Mouse (Mus musculus): ENCODE measurements around the gene 2010315B03Rik. TPM values are rescaled to one million over a fixed set of nuclear protein-coding genes. Genes with fewer than 3 reads are reported as not detected.

Gene 2010315B03Rik
- polyA plus RNA-seq, 1 experiment from 2014 or later = 8.5 TPM

- 42% methylated on average over 2 of the region's 2 CpGs for WGBS
- Histone ChIP-seq H3K4me2 (ENCODE audit: low read length) (no peak overlapping the region), H3K27ac (replicated peaks in 1 of 2; ENCODE audit: control insufficient read depth in 1 of 2, insufficient read depth in 1 of 2, low read depth in 2 of 2, low read length in 2 of 2) (no peak overlapping the region), H3K27me3 (ENCODE audit: control insufficient read depth, insufficient read depth, low read length) (no peaks in the 10 kb centered on the region), H3K4me1 (ENCODE audit: control insufficient read depth in 2 of 2, insufficient read depth in 2 of 2, low read length in 2 of 2) (peaks cover 6 to 18% of the 10 kb centered on the region in 2 experiments), H3K36me3 (ENCODE audit: control insufficient read depth, insufficient read depth, low read length) (peaks cover 15% of the 10 kb centered on the region), H3K4me3 (ENCODE audit: control insufficient read depth in 1 of 2, insufficient read depth in 1 of 2, low read depth in 1 of 2, low read length in 2 of 2) (no peak overlapping the region), H3K9ac (ENCODE audit: low read length) (no peak overlapping the region), H3K9me3 (ENCODE audit: control insufficient read depth, low read length) (peaks cover 21% of the 10 kb centered on the region)
- no peak; the same call in 1 of the 2 replicates for ATAC-seq (ENCODE audit: insufficient number of reproducible peaks, insufficient read depth, low FRiP score, low read depth)
Measured at GRCm38 (mm10) chr9:124279300-124279699, 33.2 kb downstream of the 2010315B03Rik start.

GRCm38 (mm10) chr9:124275064-124275463 is 37.4 kb downstream of the 2010315B03Rik start:
- no peaks in the 10 kb centered on the region for H3K27me3 ChIP-seq (ENCODE audit: control insufficient read depth, insufficient read depth, low read length)
- no peak overlapping the region for H3K4me2 ChIP-seq (ENCODE audit: low read length)
- H3K27ac ChIP-seq (replicated peaks in 1 of 2; ENCODE audit: control insufficient read depth in 1 of 2, insufficient read depth in 1 of 2, low read depth in 2 of 2, low read length in 2 of 2) = no peak overlapping the region
- 78% methylated on average over 2 of the region's 2 CpGs for WGBS
- no peak overlapping the region for H3K4me3 ChIP-seq (ENCODE audit: control insufficient read depth in 1 of 2, insufficient read depth in 1 of 2, low read depth in 1 of 2, low read length in 2 of 2)
- H3K9ac ChIP-seq (ENCODE audit: low read length) = no peak overlapping the region
- 0 out of 4 replicates have a peak, but pooled peaks cover 0 to 2% of the 10 kb centered on the region in 2 experiments for H3K4me1 ChIP-seq (ENCODE audit: control insufficient read depth in 2 of 2, insufficient read depth in 2 of 2, low read length in 2 of 2)
- H3K9me3 ChIP-seq (ENCODE audit: control insufficient read depth, low read length) = peaks cover 47% of the 10 kb centered on the region
- no peak for ATAC-seq (ENCODE audit: insufficient number of reproducible peaks, insufficient read depth, low FRiP score, low read depth)
- H3K36me3 ChIP-seq (ENCODE audit: control insufficient read depth, insufficient read depth, low read length) = peaks cover 37% of the 10 kb centered on the region

- H3K27me3 ChIP-seq (ENCODE audit: control insufficient read depth, insufficient read depth, low read length) = no peaks in the 10 kb centered on the region
- no peaks in the 10 kb centered on the region for H3K4me1 ChIP-seq (ENCODE audit: control insufficient read depth in 2 of 2, insufficient read depth in 2 of 2, low read length in 2 of 2)
- ATAC-seq (ENCODE audit: insufficient number of reproducible peaks, insufficient read depth, low FRiP score, low read depth) = no peak; the same call in 1 of the 2 replicates
- peaks cover 62% of the 10 kb centered on the region for H3K9me3 ChIP-seq (ENCODE audit: control insufficient read depth, low read length)
- no peak overlapping the region for H3K27ac ChIP-seq (replicated peaks in 1 of 2; ENCODE audit: control insufficient read depth in 1 of 2, insufficient read depth in 1 of 2, low read depth in 2 of 2, low read length in 2 of 2)
- no peak overlapping the region for H3K4me2 ChIP-seq (ENCODE audit: low read length)
- H3K36me3 ChIP-seq (ENCODE audit: control insufficient read depth, insufficient read depth, low read length) = peaks cover 48% of the 10 kb centered on the region
- no peak overlapping the region for H3K9ac ChIP-seq (ENCODE audit: low read length)
- no peak overlapping the region for H3K4me3 ChIP-seq (ENCODE audit: control insufficient read depth in 1 of 2, insufficient read depth in 1 of 2, low read depth in 1 of 2, low read length in 2 of 2)
Measured at GRCm38 (mm10) chr9:124273172-124273571, 39.3 kb downstream of the 2010315B03Rik start.

DNA sequence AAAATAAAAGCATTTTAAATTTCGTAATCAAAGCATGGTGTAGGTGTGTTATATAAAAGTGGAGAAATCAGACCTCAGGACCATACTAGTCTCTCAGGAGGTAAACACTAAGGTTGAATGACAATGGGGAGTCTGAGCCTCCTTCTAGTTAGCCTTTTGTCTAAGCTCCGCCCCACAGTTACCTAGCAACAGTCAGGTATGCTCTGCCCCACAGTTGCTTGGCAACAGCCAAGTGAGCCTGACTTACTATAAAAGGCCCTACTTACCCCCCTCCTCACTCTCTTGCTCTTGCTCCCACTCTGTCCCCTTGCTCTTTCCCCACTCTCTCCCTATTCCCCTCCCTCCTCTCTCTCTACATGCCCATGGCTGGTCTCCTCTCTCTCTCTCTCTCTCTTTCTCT is 44.6 kb downstream of the 2010315B03Rik start:
- H3K9me3 ChIP-seq (ENCODE audit: control insufficient read depth, low read length) = peaks cover 30% of the 10 kb centered on the region
- no peaks in the 10 kb centered on the region for H3K27me3 ChIP-seq (ENCODE audit: control insufficient read depth, insufficient read depth, low read length)
- H3K27ac ChIP-seq (replicated peaks in 1 of 2; ENCODE audit: control insufficient read depth in 1 of 2, insufficient read depth in 1 of 2, low read depth in 2 of 2, low read length in 2 of 2) = no peak overlapping the region
- no peak overlapping the region for H3K4me3 ChIP-seq (ENCODE audit: control insufficient read depth in 1 of 2, insufficient read depth in 1 of 2, low read depth in 1 of 2, low read length in 2 of 2)
- peaks cover 32% of the 10 kb centered on the region for H3K36me3 ChIP-seq (ENCODE audit: control insufficient read depth, insufficient read depth, low read length)
- H3K4me1 ChIP-seq (ENCODE audit: control insufficient read depth in 2 of 2, insufficient read depth in 2 of 2, low read length in 2 of 2) = no peaks in the 10 kb centered on the region
- H3K9ac ChIP-seq (ENCODE audit: low read length) = no peak overlapping the region
- 42% methylated on average over 2 of the region's 2 CpGs for WGBS
- ATAC-seq (ENCODE audit: insufficient number of reproducible peaks, insufficient read depth, low FRiP score, low read depth) = no peak
- no peak overlapping the region for H3K4me2 ChIP-seq (ENCODE audit: low read length)

DNA sequence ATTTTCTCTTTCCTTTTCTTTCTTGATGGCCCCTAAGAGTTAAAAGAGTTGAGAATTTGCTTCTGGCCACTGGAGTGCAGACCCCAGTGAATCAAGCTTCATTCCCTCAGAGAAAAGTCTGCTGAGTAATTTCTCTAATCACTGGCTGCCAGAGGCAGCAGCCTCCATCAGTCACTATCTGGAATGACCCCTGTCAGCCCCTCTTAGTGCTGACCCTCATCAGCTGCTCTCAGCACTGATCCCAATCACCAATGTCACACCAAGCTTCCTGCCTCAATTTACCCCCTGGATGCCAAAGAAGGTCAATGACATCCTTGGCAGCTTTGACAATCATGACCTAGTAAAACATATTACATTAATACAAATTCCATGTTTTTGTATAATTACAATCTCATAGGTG is 45.0 kb downstream of the 2010315B03Rik start:
- H3K4me2 ChIP-seq (ENCODE audit: low read length) = no peak overlapping the region
- no peak overlapping the region for H3K4me3 ChIP-seq (ENCODE audit: control insufficient read depth in 1 of 2, insufficient read depth in 1 of 2, low read depth in 1 of 2, low read length in 2 of 2)
- H3K9ac ChIP-seq (ENCODE audit: low read length) = no peak overlapping the region
- H3K27me3 ChIP-seq (ENCODE audit: control insufficient read depth, insufficient read depth, low read length) = no peaks in the 10 kb centered on the region
- peaks cover 32% of the 10 kb centered on the region for H3K36me3 ChIP-seq (ENCODE audit: control insufficient read depth, insufficient read depth, low read length)
- no peak for ATAC-seq (ENCODE audit: insufficient number of reproducible peaks, insufficient read depth, low FRiP score, low read depth)
- no peak overlapping the region for H3K27ac ChIP-seq (replicated peaks in 1 of 2; ENCODE audit: control insufficient read depth in 1 of 2, insufficient read depth in 1 of 2, low read depth in 2 of 2, low read length in 2 of 2)
- H3K9me3 ChIP-seq (ENCODE audit: control insufficient read depth, low read length) = peaks cover 28% of the 10 kb centered on the region
- no peaks in the 10 kb centered on the region for H3K4me1 ChIP-seq (ENCODE audit: control insufficient read depth in 2 of 2, insufficient read depth in 2 of 2, low read length in 2 of 2)

DNA sequence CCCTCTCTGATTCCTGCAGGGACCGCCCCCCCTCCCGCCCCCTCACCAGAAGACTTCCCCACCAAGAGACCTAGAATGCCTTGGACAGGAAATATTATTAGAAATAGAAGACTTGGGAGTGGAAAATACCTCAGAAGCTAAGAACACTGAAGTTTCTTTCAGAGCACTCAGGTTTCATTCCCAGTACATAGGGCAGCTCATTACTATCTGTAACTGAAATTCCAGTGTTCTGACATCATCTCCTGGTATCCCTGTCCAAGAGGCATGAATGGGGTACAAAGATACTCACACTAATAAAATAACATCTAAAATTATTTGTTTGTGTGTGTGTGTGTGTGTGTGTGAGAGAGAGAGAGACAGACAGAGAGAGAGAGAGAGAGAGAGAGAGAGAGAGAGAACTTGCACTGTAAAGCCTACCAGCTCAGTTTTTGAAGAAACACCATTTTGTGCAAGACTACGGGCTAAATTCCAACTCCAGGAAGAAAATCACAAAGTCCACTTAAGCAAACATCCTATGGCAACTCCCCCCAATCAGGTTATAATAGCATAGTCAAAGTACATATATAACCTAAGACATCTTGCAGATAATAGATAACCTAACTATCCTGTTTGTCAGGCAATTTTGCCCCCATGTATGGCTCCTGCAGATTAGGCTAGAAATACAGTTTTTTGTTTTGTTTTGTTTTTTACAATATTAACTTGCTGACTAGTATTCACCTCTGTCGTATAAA is 49.3 kb downstream of the 2010315B03Rik start:
- Histone ChIP-seq H3K27ac (replicated peaks in 1 of 2; ENCODE audit: control insufficient read depth in 1 of 2, insufficient read depth in 1 of 2, low read depth in 2 of 2, low read length in 2 of 2) (no peak overlapping the region), H3K9ac (ENCODE audit: low read length) (no peak overlapping the region), H3K27me3 (ENCODE audit: control insufficient read depth, insufficient read depth, low read length) (no peaks in the 10 kb centered on the region), H3K36me3 (ENCODE audit: control insufficient read depth, insufficient read depth, low read length) (no peaks in the 10 kb centered on the region), H3K4me1 (ENCODE audit: control insufficient read depth in 2 of 2, insufficient read depth in 2 of 2, low read length in 2 of 2) (no peaks in the 10 kb centered on the region), H3K4me2 (ENCODE audit: low read length) (no peak overlapping the region), H3K9me3 (ENCODE audit: control insufficient read depth, low read length) (no peaks in the 10 kb centered on the region), H3K4me3 (ENCODE audit: control insufficient read depth in 1 of 2, insufficient read depth in 1 of 2, low read depth in 1 of 2, low read length in 2 of 2) (no peak overlapping the region)
- 75% methylated on average over 4 of the region's 4 CpGs for WGBS
- ATAC-seq (ENCODE audit: insufficient number of reproducible peaks, insufficient read depth, low FRiP score, low read depth) = no peak

DNA sequence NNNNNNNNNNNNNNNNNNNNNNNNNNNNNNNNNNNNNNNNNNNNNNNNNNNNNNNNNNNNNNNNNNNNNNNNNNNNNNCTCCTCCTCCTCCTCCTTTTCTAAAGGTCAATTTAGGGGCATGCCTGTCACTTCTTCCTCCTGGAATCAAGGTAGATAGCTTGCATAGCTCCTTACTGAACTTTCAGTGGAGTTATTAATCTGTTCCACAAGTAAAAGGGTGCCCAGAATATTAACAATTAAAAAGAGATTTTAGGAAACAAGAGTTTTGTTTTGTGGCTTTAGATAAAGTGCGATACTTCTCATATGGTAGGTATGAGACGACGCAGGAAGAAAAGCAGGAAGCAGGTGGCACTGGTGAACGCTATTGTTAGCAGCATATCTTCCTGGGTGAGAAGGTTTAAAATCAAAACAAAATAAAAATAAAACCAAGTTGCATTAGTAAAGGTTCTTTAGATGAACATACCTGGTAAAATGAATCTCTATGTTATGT is 54.4 kb downstream of the 2010315B03Rik start:
- Histone ChIP-seq H3K27me3 (ENCODE audit: control insufficient read depth, insufficient read depth, low read length) (no peaks in the 10 kb centered on the region), H3K4me1 (ENCODE audit: control insufficient read depth in 2 of 2, insufficient read depth in 2 of 2, low read length in 2 of 2) (no peaks in the 10 kb centered on the region), H3K9ac (ENCODE audit: low read length) (no peak overlapping the region), H3K9me3 (ENCODE audit: control insufficient read depth, low read length) (peaks cover 18% of the 10 kb centered on the region), H3K36me3 (ENCODE audit: control insufficient read depth, insufficient read depth, low read length) (no peaks in the 10 kb centered on the region), H3K4me3 (ENCODE audit: control insufficient read depth in 1 of 2, insufficient read depth in 1 of 2, low read depth in 1 of 2, low read length in 2 of 2) (no peak overlapping the region), H3K4me2 (ENCODE audit: low read length) (no peak overlapping the region), H3K27ac (replicated peaks in 1 of 2; ENCODE audit: control insufficient read depth in 1 of 2, insufficient read depth in 1 of 2, low read depth in 2 of 2, low read length in 2 of 2) (no peak overlapping the region)
- ATAC-seq (ENCODE audit: insufficient number of reproducible peaks, insufficient read depth, low FRiP score, low read depth) = no peak
- WGBS = 60% methylated on average over 4 of the region's 4 CpGs
